Mouse (Mus musculus) testis, adult 2 months (tissue): ENCODE data around the gene Ercc6. TPM values are rescaled to one million over a fixed set of nuclear protein-coding genes. Genes with fewer than 3 reads are reported as not detected.

Experiments used
- H3K27ac ChIP-seq: fragments of 200-500 bp; 2 replicates; pipeline ENCODE4 v1.5.1; 2012; ENCODE audit warnings: low read depth, low read length; ENCODE audit not compliant: control insufficient read depth, insufficient read depth
- H3K27me3 ChIP-seq: fragments of 200-500 bp; 2 replicates; pipeline ENCODE4 v1.6.1; 2012; ENCODE audit warnings: mild to moderate bottlenecking, low read length, moderate library complexity; ENCODE audit not compliant: control insufficient read depth, insufficient read depth
- H3K36me3 ChIP-seq: fragments of 200-500 bp; 2 replicates; pipeline ENCODE4 v1.6.1; 2012; ENCODE audit warnings: mild to moderate bottlenecking, low read length; ENCODE audit not compliant: control insufficient read depth, insufficient read depth
- H3K4me1 ChIP-seq: fragments of 200-500 bp; 2 replicates; pipeline ENCODE4 v1.6.1; 2012; ENCODE audit warnings: low read length; ENCODE audit not compliant: control insufficient read depth, insufficient read depth
- H3K4me3 ChIP-seq: fragments of 200-500 bp; 2 replicates; pipeline ENCODE4 v1.5.1; 2012; ENCODE audit warnings: low read depth, mild to moderate bottlenecking, low read length, moderate library complexity, mixed read lengths; ENCODE audit not compliant: control insufficient read depth
- CTCF ChIP-seq: fragments of 200-500 bp; IDR thresholded peaks from 2 replicates; pipeline ENCODE4 v1.5.1; 2012; ENCODE audit warnings: low read depth, mild to moderate bottlenecking, inconsistent platforms, low read length, moderate library complexity; ENCODE audit not compliant: control insufficient read depth, insufficient read depth, insufficient replicate concordance
- POLR2A ChIP-seq: fragments of 200-500 bp; IDR thresholded peaks from 2 replicates; pipeline ENCODE4 v1.6.1; 2012; ENCODE audit warnings: low read depth, mild to moderate bottlenecking, inconsistent platforms, low read length, moderate library complexity; ENCODE audit not compliant: control insufficient read depth
- polyA plus RNA-seq: library from polyadenylated mRNA; depleted of rRNA; stranded (reverse); fragments of >200 nt; gene quantifications from 2 replicates; pipeline ENCODE4 v1.2.3, GENCODE M21; 2012; rRNA removed

The Ercc6 gene
- polyA plus RNA-seq, 1 experiment, result 8.0 TPM

DNA sequence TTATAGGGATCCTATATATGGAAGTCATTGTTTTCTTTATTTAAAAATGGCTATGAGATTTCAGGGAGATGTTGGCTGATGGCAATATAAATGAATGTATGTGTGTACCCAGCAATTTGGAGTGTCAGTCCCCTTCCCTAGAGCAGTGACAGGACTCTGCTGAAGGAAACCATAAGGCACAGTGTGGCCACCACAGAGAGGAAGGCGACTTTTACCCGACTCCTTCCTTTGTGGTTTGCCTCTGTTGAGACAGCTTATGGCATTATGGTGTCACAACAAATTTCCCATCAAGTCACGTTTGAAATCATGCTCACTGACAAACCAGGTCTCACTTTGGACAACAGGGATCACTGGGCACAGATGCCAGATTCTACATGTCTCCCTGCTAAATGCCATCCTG is 110.9 kb downstream of the Ercc6 start:
- H3K27ac ChIP-seq, result no peak overlapping the region
- H3K27me3 ChIP-seq, result no peaks in the 10 kb centered on the region
- no peak overlapping the region for H3K4me3 ChIP-seq
- TF ChIP-seq CTCF (no peak), POLR2A (no peak)
- no peaks in the 10 kb centered on the region for H3K4me1 ChIP-seq
- no peaks in the 10 kb centered on the region for H3K36me3 ChIP-seq

DNA sequence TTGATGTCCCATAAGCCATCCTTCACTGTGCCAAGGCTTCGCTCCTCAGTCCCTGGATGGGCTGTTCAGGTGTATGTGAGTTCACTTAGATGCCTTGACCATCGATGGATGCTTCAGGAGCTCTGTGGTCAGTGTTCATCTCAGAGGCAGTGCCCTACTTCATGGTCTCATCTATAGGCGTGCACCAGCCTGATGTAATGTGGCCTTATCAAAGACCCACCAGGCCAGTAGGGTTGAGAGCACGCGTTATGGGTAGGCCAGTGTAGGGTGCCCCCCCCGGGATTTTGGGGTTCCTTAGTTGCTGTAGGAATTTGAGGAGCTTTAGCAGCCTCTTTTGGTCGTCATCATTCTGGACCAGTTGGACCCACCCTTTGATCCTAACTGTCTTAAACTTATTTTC is 111.5 kb downstream of the Ercc6 start:
- H3K27ac ChIP-seq, result no peak overlapping the region
- no peaks in the 10 kb centered on the region for H3K27me3 ChIP-seq
- H3K36me3 ChIP-seq, result no peaks in the 10 kb centered on the region
- TF ChIP-seq CTCF (no peak), POLR2A (no peak)
- no peaks in the 10 kb centered on the region for H3K4me1 ChIP-seq
- H3K4me3 ChIP-seq, result no peak overlapping the region

DNA sequence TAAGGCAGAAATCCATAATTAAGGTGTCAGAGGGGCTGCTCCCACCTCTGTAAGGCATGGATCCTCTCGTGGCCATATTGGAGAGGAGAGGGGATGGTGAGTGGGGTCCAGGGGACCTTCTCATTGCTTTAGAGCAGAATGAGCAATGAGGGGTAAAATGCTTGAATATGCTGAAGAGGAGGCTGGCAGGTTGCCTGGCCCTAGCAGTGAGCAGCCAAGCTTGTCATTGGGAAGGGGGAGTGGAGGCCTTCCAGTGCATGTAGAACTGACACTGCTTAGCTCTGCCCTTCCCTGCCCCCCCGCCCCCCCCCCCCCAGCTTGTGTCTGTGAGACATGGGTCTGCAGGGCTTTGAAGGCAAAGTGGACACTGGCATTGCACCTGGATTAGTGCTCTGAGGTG is 114.0 kb downstream of the Ercc6 start:
- TF ChIP-seq CTCF (no peak), POLR2A (no peak)
- Histone ChIP-seq H3K4me3 (no peak overlapping the region), H3K27ac (no peak overlapping the region), H3K27me3 (no peaks in the 10 kb centered on the region), H3K36me3 (no peaks in the 10 kb centered on the region), H3K4me1 (no peaks in the 10 kb centered on the region)

DNA sequence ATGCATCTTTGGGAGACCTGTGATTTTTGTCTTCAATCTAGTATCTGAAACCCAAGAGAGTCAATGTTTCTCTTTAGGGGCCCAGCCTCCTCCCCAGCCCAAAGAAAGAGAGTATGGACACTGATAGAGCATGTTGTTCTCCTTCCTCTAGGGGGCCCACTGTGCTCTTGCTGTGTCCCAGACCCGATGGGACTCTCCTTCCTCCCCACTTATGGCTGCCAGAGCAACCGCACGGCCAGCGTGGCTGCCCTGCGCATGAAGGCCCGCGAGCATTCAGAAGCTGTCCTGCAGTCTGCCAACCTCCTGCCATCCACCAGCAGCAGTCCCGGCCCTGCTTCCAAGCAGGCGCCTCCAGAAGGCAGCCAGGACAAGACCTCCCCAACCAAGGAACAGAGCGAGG is 115.3 kb downstream of the Ercc6 start:
- Histone ChIP-seq H3K27ac (no peak overlapping the region), H3K4me1 (peaks cover 5% of the 10 kb centered on the region), H3K27me3 (no peaks in the 10 kb centered on the region), H3K36me3 (no peaks in the 10 kb centered on the region), H3K4me3 (no peak overlapping the region)
- TF ChIP-seq POLR2A, result no peak
- TF ChIP-seq CTCF, result no peak

Other genes starting within 250 kb of the Ercc6 start
- 11.6 and 14.2 TPM in 2 replicates for gene Ogdhl, start 191.5 kb upstream of the Ercc6 start, polyA plus RNA-seq
- gene 1700024G13Rik, start 125.1 kb upstream of the Ercc6 start, polyA plus RNA-seq, result 127 and 134 TPM in 2 replicates
- gene Slc18a3, start 48.7 kb upstream of the Ercc6 start, polyA plus RNA-seq, result 3.0 and 3.1 TPM in 2 replicates
- gene Chat, start 47.5 kb upstream of the Ercc6 start, polyA plus RNA-seq, result 0.05 and 0.10 TPM in 2 replicates
- gene Prrxl1, start 85.9 kb downstream of the Ercc6 start, polyA plus RNA-seq, result not detected in 2 replicates
- 0.04 and 0.07 TPM in 2 replicates for gene 3425401B19Rik, start 171.8 kb downstream of the Ercc6 start, polyA plus RNA-seq